Mouse (Mus musculus) heart, embryonic 15.5 days (tissue): ENCODE measurements around the gene Gpr87. TPM values are rescaled to one million over a fixed set of nuclear protein-coding genes. Genes with fewer than 3 reads are reported as not detected.

Source experiments
- ATAC-seq: fragments of 200-750 bp; cut with Nextera tagmentation; replicated peaks from 2 replicates; pipeline ENCODE4 v1.8.0; 2017; ENCODE audit warnings: low read depth, moderate TSS enrichment; ENCODE audit not compliant: insufficient number of reproducible peaks, insufficient read depth, low FRiP score
- H3K27ac ChIP-seq: fragments of 300-500 bp; sonication (generic); 2 replicates; pipeline ENCODE4 v1.5.1; 2015; ENCODE audit warnings: mild to moderate bottlenecking, inconsistent platforms
- H3K27me3 ChIP-seq: fragments of 300-500 bp; sonication (generic); 2 replicates; pipeline ENCODE4 v1.6.1; 2015; ENCODE audit warnings: inconsistent platforms
- H3K36me3 ChIP-seq: fragments of 300-500 bp; sonication (generic); 2 replicates; pipeline ENCODE4 v1.6.1; 2015; ENCODE audit warnings: mild to moderate bottlenecking, inconsistent platforms
- H3K4me1 ChIP-seq: fragments of 300-500 bp; sonication (generic); replicated peaks from 2 replicates; pipeline ENCODE4 v1.6.1; 2015; ENCODE audit warnings: inconsistent platforms
- H3K4me2 ChIP-seq: fragments of 300-500 bp; sonication (generic); 2 replicates; pipeline ENCODE4 v1.6.1; 2015; ENCODE audit warnings: inconsistent platforms, mild to moderate bottlenecking, moderate library complexity
- H3K4me3 ChIP-seq: fragments of 300-500 bp; sonication (generic); 2 replicates; pipeline ENCODE4 v1.5.1; 2015; ENCODE audit warnings: mild to moderate bottlenecking, inconsistent platforms
- H3K9ac ChIP-seq: fragments of 300-500 bp; sonication (generic); 2 replicates; pipeline ENCODE4 v1.6.1; 2015; ENCODE audit warnings: mild to moderate bottlenecking, inconsistent platforms
- H3K9me3 ChIP-seq: fragments of 300-500 bp; sonication (generic); replicated peaks from 2 replicates; pipeline ENCODE4 v1.6.1; 2016; ENCODE audit warnings: inconsistent platforms
- WGBS: fragments of 180-500 bp; shearing (Covaris S2); methylation state at CpG from one replicate; pipeline ENCODE4 v1.1.7; 2015; ENCODE audit warnings: mixed read lengths; 5-methylcytosine and 5-hydroxymethylcytosine counted together
- polyA plus RNA-seq: library from polyadenylated mRNA; unstranded; fragments of >200 nt; fragmentation: Nextera tagmentation; extraction: Ambion mirVana; gene quantifications from 2 replicates; pipeline ENCODE4 v1.2.1, GENCODE M21; 2015

Gpr87 gene
- polyA plus RNA-seq, 1 experiment from 2014 or later, result 0.14 TPM

DNA sequence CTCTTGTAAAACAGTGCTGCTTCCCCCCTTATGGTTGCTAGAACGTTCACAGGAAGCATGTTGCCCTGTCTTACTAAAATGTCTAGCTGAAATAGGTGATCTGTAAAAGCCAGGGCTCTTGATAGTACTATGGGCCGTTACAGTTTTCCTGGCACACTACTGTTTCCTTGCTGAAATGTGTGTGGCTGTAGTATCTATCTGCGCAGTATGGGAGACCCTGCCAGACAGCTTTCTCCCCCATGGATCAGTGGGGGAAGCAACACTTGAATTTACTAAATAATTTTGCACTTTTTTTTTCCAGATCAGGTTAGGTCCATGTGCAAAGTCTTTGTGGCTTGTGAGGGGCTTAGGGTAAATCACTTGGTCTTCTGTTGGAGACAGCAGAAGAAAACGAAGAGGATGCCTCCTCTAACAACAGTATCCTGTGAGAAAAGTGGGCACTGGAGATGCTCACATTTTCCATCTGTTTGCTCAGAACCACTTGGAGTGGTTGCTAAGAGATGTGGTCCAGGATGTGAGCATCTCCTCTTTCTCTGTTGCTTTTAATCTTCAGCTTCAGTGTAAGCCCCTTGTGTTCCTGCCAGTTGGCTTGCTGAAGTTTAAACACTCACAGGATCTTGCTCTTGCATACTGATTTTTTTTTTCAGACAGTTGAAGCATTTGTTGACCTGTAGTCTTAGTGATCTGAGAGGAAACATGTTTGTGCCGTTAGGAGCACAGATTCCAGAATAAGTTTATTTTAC is 58.8 kb downstream of the Gpr87 start:
- Histone ChIP-seq H3K27ac (no peak overlapping the region), H3K4me3 (no peak overlapping the region), H3K27me3 (no peaks in the 10 kb centered on the region), H3K36me3 (no peaks in the 10 kb centered on the region), H3K9ac (no peak overlapping the region), H3K4me2 (no peak overlapping the region), H3K9me3 (no peaks in the 10 kb centered on the region), H3K4me1 (peaks cover 5% of the 10 kb centered on the region; the same call in 1 of the 2 replicates)
- WGBS, result 65% methylated on average over 5 of the region's 5 CpGs
- ATAC-seq, result no peak

DNA sequence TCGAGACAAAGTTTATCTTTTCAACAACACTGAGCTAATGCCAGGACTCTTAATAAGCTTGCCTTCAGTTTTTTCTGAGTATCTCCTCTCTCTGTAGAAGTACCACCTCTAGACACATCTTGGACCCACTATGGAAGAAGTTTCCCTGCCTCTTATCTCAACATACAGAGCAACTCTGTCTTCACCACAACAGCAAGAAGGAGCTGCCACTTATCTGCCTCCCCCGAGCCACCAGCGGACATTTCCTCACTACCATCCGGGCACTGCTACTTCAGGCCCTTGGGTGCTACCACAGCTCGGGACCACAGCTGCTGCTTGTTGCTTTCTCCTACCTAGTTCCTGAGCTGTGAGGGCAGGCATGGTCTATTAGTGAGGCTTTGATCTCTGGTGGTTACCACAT is 61.7 kb downstream of the Gpr87 start:
- H3K9ac ChIP-seq, result no peak overlapping the region
- no peak overlapping the region for H3K4me2 ChIP-seq
- H3K27me3 ChIP-seq, result no peaks in the 10 kb centered on the region
- H3K4me3 ChIP-seq, result no peak overlapping the region
- no peaks in the 10 kb centered on the region for H3K9me3 ChIP-seq
- no peak for ATAC-seq
- no peak overlapping the region for H3K27ac ChIP-seq
- 45% methylated on average over 5 of the region's 5 CpGs for WGBS
- no peaks in the 10 kb centered on the region for H3K36me3 ChIP-seq
- H3K4me1 ChIP-seq, result peaks cover 12% of the 10 kb centered on the region

DNA sequence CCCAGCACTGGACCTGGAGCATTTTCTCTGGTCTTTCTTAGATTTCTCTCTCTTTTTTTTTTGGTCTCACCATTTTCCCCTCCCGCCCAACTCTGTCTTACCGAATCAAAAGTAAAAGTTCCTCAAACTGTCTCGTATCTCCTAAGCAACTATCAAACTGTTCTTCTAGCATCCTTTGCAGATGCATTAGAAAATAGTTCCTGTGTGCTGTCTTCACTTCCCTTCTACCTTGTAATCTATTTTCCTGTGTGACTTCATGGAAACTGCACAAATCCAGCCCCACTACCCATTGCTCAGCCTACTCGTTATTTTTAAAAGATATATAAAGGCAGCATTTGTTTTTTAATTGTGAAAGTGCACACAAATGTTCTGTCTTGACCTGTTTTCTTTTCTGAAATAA is 62.9 kb downstream of the Gpr87 start:
- Histone ChIP-seq H3K27ac (no peak overlapping the region), H3K27me3 (no peaks in the 10 kb centered on the region), H3K4me3 (no peak overlapping the region), H3K36me3 (no peaks in the 10 kb centered on the region), H3K9me3 (no peaks in the 10 kb centered on the region), H3K4me1 (peaks cover 12% of the 10 kb centered on the region), H3K9ac (no peak overlapping the region), H3K4me2 (no peak overlapping the region)
- WGBS, result 67% methylated on average over 4 of the region's 4 CpGs
- no peak for ATAC-seq

DNA sequence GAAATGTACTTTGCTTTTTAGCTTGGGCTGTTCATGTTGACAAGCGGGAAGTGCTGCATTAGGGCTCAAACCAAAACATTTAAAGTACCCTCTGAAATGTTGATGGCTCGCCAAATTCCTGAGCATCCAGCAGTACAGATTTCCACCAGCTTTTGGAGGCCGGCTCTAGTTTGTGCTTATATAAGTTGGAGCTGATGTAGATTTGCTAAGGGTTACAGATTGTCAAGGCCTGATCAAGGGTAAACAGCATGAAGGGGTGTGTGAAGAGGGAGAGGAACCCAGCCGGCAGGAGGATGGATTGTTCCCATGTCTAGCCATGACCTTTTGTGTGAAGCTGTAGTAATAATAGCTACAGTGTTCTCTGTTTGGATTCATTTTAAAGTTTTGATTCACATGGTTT is 63.8 kb downstream of the Gpr87 start:
- WGBS, result 29% methylated on average over 4 of the region's 4 CpGs
- H3K4me1 ChIP-seq, result peaks cover 13% of the 10 kb centered on the region
- no peak overlapping the region for H3K9ac ChIP-seq
- no peak overlapping the region for H3K4me2 ChIP-seq
- H3K27ac ChIP-seq, result peak overlapping the region; percentile 17; the same call in 1 of the 2 replicates
- no peaks in the 10 kb centered on the region for H3K9me3 ChIP-seq
- H3K27me3 ChIP-seq, result no peaks in the 10 kb centered on the region
- no peak for ATAC-seq
- no peak overlapping the region for H3K4me3 ChIP-seq
- no peaks in the 10 kb centered on the region for H3K36me3 ChIP-seq

DNA sequence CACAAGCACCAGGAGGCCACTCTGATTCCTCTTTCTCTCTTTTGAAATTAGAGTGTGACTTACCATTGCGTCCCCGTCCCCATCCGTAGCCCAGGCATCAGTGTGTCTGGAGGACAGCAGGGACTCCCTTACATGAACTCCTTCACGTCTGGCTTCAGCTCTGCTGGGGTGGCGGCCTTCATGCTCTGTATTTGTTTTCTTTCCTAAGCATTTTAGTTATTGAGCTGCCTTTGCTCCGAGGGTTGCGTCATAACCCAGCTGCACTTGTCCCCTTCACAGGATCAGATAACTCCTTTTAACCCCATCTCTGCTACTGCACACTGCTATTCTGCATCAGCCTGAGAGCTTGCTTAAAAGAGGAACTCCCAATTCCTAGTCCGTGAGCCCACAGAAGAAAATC is 64.5 kb downstream of the Gpr87 start:
- Histone ChIP-seq H3K4me3 (no peak overlapping the region), H3K27ac (peak overlapping the region; percentile 17; the same call in 1 of the 2 replicates), H3K9ac (no peak overlapping the region), H3K27me3 (no peaks in the 10 kb centered on the region), H3K36me3 (no peaks in the 10 kb centered on the region), H3K4me2 (peak overlapping the region; percentile 15; the same call in 1 of the 2 replicates), H3K4me1 (peaks cover 20% of the 10 kb centered on the region), H3K9me3 (no peaks in the 10 kb centered on the region)
- no peak for ATAC-seq
- WGBS, result 47% methylated on average over 8 of the region's 8 CpGs

DNA sequence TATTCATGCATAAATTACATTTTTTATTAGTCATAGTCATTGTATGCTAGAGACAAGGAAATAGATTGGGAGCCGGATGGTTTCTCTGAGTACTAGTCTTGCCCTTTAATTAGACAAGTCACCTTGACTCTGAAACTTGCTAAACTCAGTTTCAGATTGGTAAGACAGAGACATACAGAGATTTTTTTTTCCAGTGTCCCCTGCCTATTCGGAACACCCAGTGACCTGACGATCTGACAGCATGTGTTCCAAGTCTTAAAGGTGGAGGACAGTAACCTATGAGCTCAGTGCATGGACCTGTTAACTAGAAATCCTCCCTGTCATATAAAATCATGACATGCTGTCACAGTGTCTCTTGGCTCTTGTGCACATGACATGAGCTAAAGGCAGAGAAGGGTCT is 65.4 kb downstream of the Gpr87 start:
- Histone ChIP-seq H3K4me1 (peaks cover 25% of the 10 kb centered on the region), H3K9me3 (no peaks in the 10 kb centered on the region), H3K9ac (no peak overlapping the region), H3K27ac (no peak overlapping the region), H3K4me3 (no peak overlapping the region), H3K36me3 (no peaks in the 10 kb centered on the region), H3K27me3 (no peaks in the 10 kb centered on the region), H3K4me2 (no peak overlapping the region)
- 76% methylated on average over 3 of the region's 3 CpGs for WGBS
- ATAC-seq, result no peak

Other genes starting within 250 kb of the Gpr87 start
- gene Med12l, start 189.3 kb downstream of the Gpr87 start, polyA plus RNA-seq, result 2.6 and 2.8 TPM in 2 replicates
- 1.3 and 1.9 TPM in 2 replicates for gene Gpr171, start 93.3 kb downstream of the Gpr87 start, polyA plus RNA-seq
- 2.5 and 3.1 TPM in 2 replicates for gene P2ry14, start 41.5 kb downstream of the Gpr87 start, polyA plus RNA-seq
- gene P2ry13, start 15.8 kb upstream of the Gpr87 start, polyA plus RNA-seq, result 0.78 and 1.1 TPM in 2 replicates
- 0.84 and 1.2 TPM in 2 replicates for gene P2ry12, start 67.8 kb upstream of the Gpr87 start, polyA plus RNA-seq
- 2.8 and 3.2 TPM in 2 replicates for gene Igsf10, start 149.3 kb upstream of the Gpr87 start, polyA plus RNA-seq